Mouse (Mus musculus) adrenal gland, adult 10 weeks (tissue): ENCODE measurements around the gene Irs1. TPM values are rescaled to one million over a fixed set of nuclear protein-coding genes. Genes with fewer than 3 reads are reported as not detected.

ENCODE experiments used
- polyA plus RNA-seq: library from polyadenylated mRNA; stranded (reverse); fragments of 350-450 nt; fragmentation: Illumina TruSeq; extraction: RNeasy Lipid Tissue Mini Kit (QIAGEN cat#74804); gene quantifications from one replicate; pipeline ENCODE4 v1.2.3, GENCODE M21; 2014; ENCODE audit warnings: low read depth, low replicate concordance

Gene Irs1
- 9.5 TPM for polyA plus RNA-seq

DNA sequence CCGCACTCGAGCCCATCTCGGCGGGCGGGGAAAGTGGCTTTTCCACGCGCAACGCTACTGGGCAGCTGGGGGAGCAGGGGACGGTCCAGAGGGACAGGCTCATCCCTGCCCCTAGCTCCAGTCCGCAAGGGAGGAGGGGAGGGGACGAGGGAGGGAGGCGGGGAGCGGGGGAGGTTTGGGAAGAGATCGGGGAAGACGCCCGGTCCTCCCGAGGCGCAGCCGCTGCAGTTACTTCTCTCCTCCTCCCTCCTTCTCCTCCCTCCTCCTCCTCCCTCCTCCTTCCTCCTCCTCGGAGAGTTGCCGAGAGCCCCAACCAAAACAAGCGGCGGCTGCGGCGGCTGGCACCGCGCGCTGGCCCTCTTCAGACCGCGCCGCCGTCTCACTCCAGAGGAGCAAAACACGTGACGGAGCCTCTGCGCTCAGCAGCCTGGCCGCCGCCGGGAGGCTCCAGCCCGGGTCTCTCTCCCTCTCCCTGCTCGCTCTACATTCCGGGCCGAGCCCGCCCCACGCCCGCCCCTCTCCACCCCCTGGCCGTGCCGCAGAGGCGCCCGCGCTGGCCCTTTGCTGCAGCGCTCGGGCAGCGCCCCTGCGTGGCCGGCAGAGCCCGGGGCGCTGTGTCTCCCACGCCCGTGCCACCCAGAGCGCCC, at the start of gene Irs1:
Gene Irs1 (minus strand): TSS at position 266 of the 647 bp plus-strand sequence.

DNA sequence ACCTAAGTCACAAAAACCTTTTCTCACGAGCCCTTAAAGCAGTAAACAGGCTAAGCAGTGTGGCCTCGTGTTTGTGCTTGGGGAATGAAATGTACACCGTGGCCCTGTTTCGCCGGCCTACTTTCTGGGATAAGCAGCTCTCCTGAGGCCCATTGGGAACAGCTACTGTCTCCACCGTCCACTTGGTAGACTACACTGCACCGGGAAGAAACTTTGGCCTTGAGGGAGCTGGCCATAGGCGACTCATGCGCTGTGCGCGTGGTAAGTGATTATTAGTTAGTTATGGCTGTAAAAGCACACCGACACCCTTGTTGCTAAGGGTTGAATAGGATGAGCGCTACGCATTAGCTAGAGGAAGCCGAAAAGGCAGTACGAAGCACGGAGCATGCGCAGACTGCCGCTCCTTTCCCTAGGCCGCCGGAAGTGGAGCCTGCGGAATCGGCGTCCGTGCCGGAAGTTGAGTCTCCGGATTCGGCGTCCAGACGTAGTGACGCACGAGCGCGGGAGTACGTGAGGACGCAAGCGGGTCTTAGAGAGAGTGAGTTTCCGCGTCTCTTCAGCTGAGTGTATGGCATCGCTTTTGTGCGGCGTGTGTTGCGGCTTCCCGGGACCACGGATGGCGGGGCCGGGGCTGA, 25.0 kb upstream of the Irs1 start, which contains the start of gene Rhbdd1:
Gene Rhbdd1 (plus strand): TSS at position 342 of the 635 bp plus-strand sequence.

DNA sequence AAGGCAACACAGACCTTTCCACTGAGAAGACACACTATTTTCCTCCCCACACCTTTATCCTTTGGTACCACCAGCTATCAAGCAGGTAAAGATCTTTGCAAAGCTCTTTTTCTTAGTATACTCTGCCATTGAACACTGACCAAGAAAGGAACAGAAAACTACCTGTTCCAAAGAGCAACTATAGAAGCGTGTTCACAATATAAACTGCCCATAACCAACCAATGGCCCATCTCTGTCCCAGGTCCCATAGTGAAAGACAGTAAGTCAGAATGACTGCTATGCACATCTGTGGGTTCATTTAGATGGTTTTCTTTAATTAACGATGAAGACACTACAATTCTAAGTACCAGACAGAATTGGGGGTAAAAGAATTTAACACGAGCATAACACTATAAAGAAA, 58.4 kb downstream of the Irs1 start, which contains the start of gene Gm9747:
Gene Gm9747 (plus strand): TSS at position 301 of the 400 bp plus-strand sequence.

Other genes with a start within 250 kb of the Irs1 start
- gene Gm9747, start 58.3 kb downstream of the Irs1 start, polyA plus RNA-seq, result not detected
- gene Rhbdd1, start 25.0 kb upstream of the Irs1 start, polyA plus RNA-seq, result 53.1 TPM